Mouse (Mus musculus) megakaryocyte progenitor cell, adult 5-6 weeks (primary cell): Measurements from ENCODE around the gene Zkscan14. TPM values are rescaled to one million over a fixed set of nuclear protein-coding genes. Genes with fewer than 3 reads are reported as not detected.

Experiments
- total RNA-seq, 2 experiments: library from RNA; stranded (forward) in 1 of 2; stranded (reverse) in 1 of 2; fragments of 157-497, 149-512 nt in 1 of 2; fragments of 200-1000 nt in 1 of 2; gene quantifications; 2 replicates each; pipeline versions ENCODE4 v1.2.3 to v1.2.4; 2015 to 2017

The Zkscan14 gene
- total RNA-seq, 2 experiments from 2014 or later = 9.9 to 30.1 TPM

Other genes with a start within 250 kb of the Zkscan14 start
- gene Smurf1, start 236.0 kb downstream of the Zkscan14 start, total RNA-seq (2015) = 2.7 and 3.5 TPM in 2 replicates
- 2.8 and 4.1 TPM in 2 replicates for gene Smurf1, start 236.0 kb downstream of the Zkscan14 start, total RNA-seq (2017)
- gene Gm4871, start 169.1 kb downstream of the Zkscan14 start, total RNA-seq (2015) = not detected in 2 replicates
- not detected in 2 replicates for gene Gm4871, start 169.1 kb downstream of the Zkscan14 start, total RNA-seq (2017)
- not detected in 2 replicates for gene 1700018F24Rik, start 158.9 kb downstream of the Zkscan14 start, total RNA-seq (2015)
- not detected in 2 replicates for gene 1700018F24Rik, start 158.9 kb downstream of the Zkscan14 start, total RNA-seq (2017)
- 72.3 and 79.9 TPM in 2 replicates for gene Arpc1a, start 118.0 kb downstream of the Zkscan14 start, total RNA-seq (2015)
- 47.7 and 51.2 TPM in 2 replicates for gene Arpc1a, start 118.0 kb downstream of the Zkscan14 start, total RNA-seq (2017)
- gene Kpna7, start 117.8 kb downstream of the Zkscan14 start, total RNA-seq (2015) = not detected in 2 replicates
- gene Kpna7, start 117.8 kb downstream of the Zkscan14 start, total RNA-seq (2017) = not detected in 2 replicates
- 252 and 253 TPM in 2 replicates for gene Arpc1b, start 87.7 kb downstream of the Zkscan14 start, total RNA-seq (2015)
- 169 and 205 TPM in 2 replicates for gene Arpc1b, start 87.7 kb downstream of the Zkscan14 start, total RNA-seq (2017)
- gene Pdap1, start 61.6 kb downstream of the Zkscan14 start, total RNA-seq (2015) = 61.3 and 66.9 TPM in 2 replicates
- gene Pdap1, start 61.6 kb downstream of the Zkscan14 start, total RNA-seq (2017) = 152 and 264 TPM in 2 replicates
- gene Bud31, start 61.5 kb downstream of the Zkscan14 start, total RNA-seq (2015) = 164 and 217 TPM in 2 replicates
- gene Bud31, start 61.5 kb downstream of the Zkscan14 start, total RNA-seq (2017) = 218 and 231 TPM in 2 replicates
- 7.3 and 7.7 TPM in 2 replicates for gene Ptcd1, start 34.8 kb downstream of the Zkscan14 start, total RNA-seq (2015)
- gene Ptcd1, start 34.8 kb downstream of the Zkscan14 start, total RNA-seq (2017) = 12.0 and 14.3 TPM in 2 replicates
- 20.6 and 22.3 TPM in 2 replicates for gene Cpsf4, start 34.7 kb downstream of the Zkscan14 start, total RNA-seq (2015)
- gene Cpsf4, start 34.7 kb downstream of the Zkscan14 start, total RNA-seq (2017) = 37.8 and 43.8 TPM in 2 replicates
- 353 and 371 TPM in 2 replicates for gene Atp5j2, start 9.8 kb downstream of the Zkscan14 start, total RNA-seq (2015)
- gene Atp5j2, start 9.8 kb downstream of the Zkscan14 start, total RNA-seq (2017) = 101 and 130 TPM in 2 replicates
- 4.6 and 5.2 TPM in 2 replicates for gene Zkscan5, start 2.7 kb upstream of the Zkscan14 start, total RNA-seq (2015)
- gene Zkscan5, start 2.7 kb upstream of the Zkscan14 start, total RNA-seq (2017) = 5.7 and 7.6 TPM in 2 replicates
- 39.7 and 45.3 TPM in 2 replicates for gene Zfp655, start 29.8 kb upstream of the Zkscan14 start, total RNA-seq (2015)
- gene Zfp655, start 29.8 kb upstream of the Zkscan14 start, total RNA-seq (2017) = 28.8 and 34.3 TPM in 2 replicates
- 7.4 and 7.5 TPM in 2 replicates for gene Zscan25, start 78.6 kb upstream of the Zkscan14 start, total RNA-seq (2015)
- 5.2 and 9.3 TPM in 2 replicates for gene Zscan25, start 78.6 kb upstream of the Zkscan14 start, total RNA-seq (2017)
- gene Cyp3a57, start 143.4 kb upstream of the Zkscan14 start, total RNA-seq (2015) = not detected in 2 replicates
- not detected in 2 replicates for gene Cyp3a57, start 143.4 kb upstream of the Zkscan14 start, total RNA-seq (2017)